In the genomic region with DNA sequence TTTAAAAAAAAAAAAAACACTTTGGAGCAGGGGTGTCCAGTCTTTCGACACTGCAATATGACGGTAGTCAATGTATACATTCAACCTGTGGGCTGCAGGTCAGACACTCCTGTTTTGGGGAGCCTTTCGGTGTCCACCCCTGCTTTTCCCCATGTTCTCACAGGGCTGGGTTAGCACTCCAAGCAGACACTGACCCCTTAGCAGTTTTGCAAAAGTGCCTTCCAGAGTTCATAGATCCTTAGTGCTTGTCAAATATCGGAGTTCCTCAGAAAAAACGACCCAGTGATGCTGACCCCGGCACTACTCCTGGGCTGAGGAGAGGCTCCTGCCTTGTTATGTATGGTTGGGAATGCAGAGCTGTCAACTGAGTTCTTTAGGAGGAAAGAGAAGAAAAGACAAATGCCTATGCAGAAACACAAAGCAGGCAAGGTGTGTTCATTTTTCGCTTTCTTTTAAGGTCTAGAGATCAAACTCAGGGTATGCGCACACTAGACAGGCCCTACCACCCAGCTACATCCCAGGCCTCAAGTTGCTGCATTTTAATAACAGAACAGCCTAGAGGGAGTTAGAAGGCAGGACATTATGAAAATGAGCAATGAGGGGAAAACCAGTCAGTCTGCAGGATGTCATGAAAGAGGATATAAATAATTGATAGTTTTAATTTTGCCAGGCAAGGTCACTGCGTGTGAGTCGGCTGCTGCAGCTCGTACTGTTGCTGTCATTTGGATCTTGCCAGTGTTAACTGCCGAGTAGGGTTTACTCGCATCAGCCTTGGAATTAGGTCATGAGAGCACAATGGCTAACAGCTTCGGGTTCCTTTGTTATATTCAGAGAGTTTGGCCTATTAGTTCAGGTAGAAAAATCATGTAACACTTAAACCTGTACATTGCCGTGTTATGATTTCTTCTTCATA, we compare ENCODE assay signal across 18 mouse cellular contexts. TPM values are rescaled to one million over a fixed set of nuclear protein-coding genes. Genes with fewer than 3 reads are reported as not detected.
DNase-seq lines count a peak whose midpoint lies in the region; ATAC-seq and TF ChIP-seq lines count a peak whose summit lies in the region.
"Had no signal": no experiment of that assay in that cellular context is flagged by ENCODE, and none has a peak within 500 bp of the region (broad histone marks: within the 10 kb centered on the region; RNA-seq: fewer than 3 reads in every experiment).

No protein-coding gene starts in this region.

- TF ChIP-seq POLR2A in thymus, adult 2 months (IDR thresholded peaks at IDR 0.05; ENCODE audit: control insufficient read depth, extremely low read depth, insufficient read depth, low read length, poor library complexity) = no peak

- H3K4me2 ChIP-seq in neural tube, embryonic 12.5 days (replicated peaks) = no peak overlapping the region
- no peak overlapping the region for H3K4me2 ChIP-seq in midbrain, embryonic 16.5 days (ENCODE audit: low read length)
- H3K4me2 ChIP-seq: forebrain, embryonic 13.5 days; limb, embryonic 12.5 days; liver, embryonic 13.5 days; lung, embryonic 14.5 days had no signal

- no peak overlapping the region for H3K4me3 ChIP-seq in neural tube, embryonic 12.5 days
- H3K4me3 ChIP-seq in midbrain, embryonic 16.5 days (ENCODE audit: low read depth, low read length) = no peak overlapping the region
- no peak overlapping the region for H3K4me3 ChIP-seq in thymus, adult 2 months (ENCODE audit: control insufficient read depth, insufficient read depth, low read length)
- H3K4me3 ChIP-seq: erythroblast, embryonic 14.5 days; forebrain, embryonic 13.5 days; limb, embryonic 12.5 days; liver, embryonic 13.5 days; myocyte had no signal

- no peaks in the 10 kb centered on the region for H3K27me3 ChIP-seq in neural tube, embryonic 12.5 days (replicated peaks)
- H3K27me3 ChIP-seq in midbrain, embryonic 16.5 days (ENCODE audit: control insufficient read depth, insufficient read depth, low read depth, low read length) = no peaks in the 10 kb centered on the region
- no peaks in the 10 kb centered on the region for H3K27me3 ChIP-seq in thymus, adult 2 months (ENCODE audit: control insufficient read depth, insufficient read depth, low read length)
- H3K27me3 ChIP-seq: forebrain, embryonic 13.5 days; limb, embryonic 12.5 days; liver, embryonic 13.5 days had no signal

- ATAC-seq in neural tube, embryonic 12.5 days (ENCODE audit: low FRiP score, low read depth) = 0 out of 2 replicates have a peak, but pooled peaks have one; percentile 33
- peak; percentile 48; the same call in 1 of the 2 replicates for ATAC-seq in midbrain, embryonic 16.5 days
- ATAC-seq: forebrain, embryonic 13.5 days had no signal

- H3K27ac ChIP-seq in neural tube, embryonic 12.5 days = no peak overlapping the region
- H3K27ac ChIP-seq in midbrain, embryonic 16.5 days (ENCODE audit: low read length) = no peak overlapping the region
- H3K27ac ChIP-seq in thymus, adult 2 months (ENCODE audit: control insufficient read depth, insufficient read depth, low read length) = no peak overlapping the region
- H3K27ac ChIP-seq: forebrain, embryonic 13.5 days; limb, embryonic 12.5 days; liver, embryonic 13.5 days had no signal

- WGBS in neural tube, embryonic 12.5 days = 80% methylated on average over 15 of the region's 15 CpGs
- 66% methylated on average over 15 of the region's 15 CpGs for WGBS in midbrain, embryonic 16.5 days
- WGBS in thymus, adult 2 months = 95% methylated on average over 15 of the region's 15 CpGs

- no peaks in the 10 kb centered on the region for H3K4me1 ChIP-seq in neural tube, embryonic 12.5 days
- H3K4me1 ChIP-seq in midbrain, embryonic 16.5 days (ENCODE audit: control insufficient read depth, insufficient read depth, low read length) = peaks cover 3% of the 10 kb centered on the region; the same call in 1 of the 2 replicates
- H3K4me1 ChIP-seq in thymus, adult 2 months (replicated peaks; ENCODE audit: control insufficient read depth, insufficient read depth, low read length) = no peaks in the 10 kb centered on the region
- H3K4me1 ChIP-seq: forebrain, embryonic 13.5 days; limb, embryonic 12.5 days; liver, embryonic 13.5 days had no signal

- DNase-seq in heart, adult 11 months = peak; percentile 64
- DNase-seq in heart, adult 8-10 months (ENCODE audit: low spot score) = no peak
- DNase-seq in neural tube, embryonic 10.5 days (ENCODE audit: extremely low spot score, low spot score) = no peak
- DNase-seq in thymus, adult 2 months = no peak
- DNase-seq in urinary bladder, postnatal 25 days (ENCODE audit: low spot score) = no peak
- DNase-seq: cerebellum, adult 9-11 months; gastrocnemius, postnatal 25 days; kidney, adult 11 months; liver, embryonic 13.5 days; lung, embryonic 14.5 days; lung, postnatal 36 days; thymus, postnatal 4 days had no signal

- no peaks in the 10 kb centered on the region for H3K36me3 ChIP-seq in neural tube, embryonic 12.5 days
- H3K36me3 ChIP-seq in midbrain, embryonic 16.5 days (ENCODE audit: control insufficient read depth, insufficient read depth, low read length) = no peaks in the 10 kb centered on the region
- H3K36me3 ChIP-seq in thymus, adult 2 months (ENCODE audit: control insufficient read depth, insufficient read depth, low read length) = no peaks in the 10 kb centered on the region
- H3K36me3 ChIP-seq: limb, embryonic 12.5 days; liver, embryonic 13.5 days had no signal

- no peak for TF ChIP-seq CTCF in thymus, adult 2 months (IDR thresholded peaks at IDR 0.05; ENCODE audit: borderline replicate concordance, control insufficient read depth, extremely low read depth, insufficient read depth, low read length, poor library complexity)

- H3K9me3 ChIP-seq in neural tube, embryonic 12.5 days = no peaks in the 10 kb centered on the region
- H3K9me3 ChIP-seq in midbrain, embryonic 16.5 days (replicated peaks; ENCODE audit: control insufficient read depth, low read length, poor library complexity, severe bottlenecking) = no peaks in the 10 kb centered on the region
- H3K9me3 ChIP-seq: forebrain, embryonic 13.5 days; limb, embryonic 12.5 days; liver, embryonic 13.5 days had no signal

- no peak overlapping the region for H3K9ac ChIP-seq in neural tube, embryonic 12.5 days
- no peak overlapping the region for H3K9ac ChIP-seq in midbrain, embryonic 16.5 days (ENCODE audit: low read depth, low read length)
- H3K9ac ChIP-seq: forebrain, embryonic 13.5 days; limb, embryonic 12.5 days; liver, embryonic 13.5 days; lung, embryonic 14.5 days had no signal

RNA-seq across cellular contexts. Expression of a gene that starts 9.0 kb away (rescaled TPM):
- total RNA-seq in heart, adult 8-10 months (2022) = 1 to 10 TPM; 4.1 to 5.1 (median 4.8) TPM
- 28.8 and 31.0 TPM in 2 replicates for polyA plus RNA-seq in neural tube, embryonic 12.5 days (2016; fragmentation: Nextera tagmentation; extraction: Ambion mirVana)
- polyA plus RNA-seq in midbrain, embryonic 16.5 days (2015; fragmentation: Nextera tagmentation; extraction: Ambion mirVana) = 16.6 and 19.7 TPM in 2 replicates
- 9.4 and 10.5 TPM in 2 replicates for polyA plus RNA-seq in thymus, adult 2 months (2012; rRNA removed)
